Mouse (Mus musculus) limb, embryonic 14.5 days (tissue): ENCODE measurements around the gene Rsph6a. TPM values are rescaled to one million over a fixed set of nuclear protein-coding genes. Genes with fewer than 3 reads are reported as not detected.

Experiments
- ATAC-seq: fragments of 200-750 bp; cut with Nextera tagmentation; 2 replicates; pipeline ENCODE4 v1.8.0; 2017; ENCODE audit warnings: low read depth, moderate number of reproducible peaks, moderate TSS enrichment; ENCODE audit not compliant: low FRiP score
- DNase-seq: peaks from one replicate; pipeline ENCODE4 v3.0.0-alpha.2; 2015; ENCODE audit warnings: low spot score
- H3K27ac ChIP-seq: fragments of 300-500 bp; sonication (generic); replicated peaks from 2 replicates; pipeline ENCODE4 v1.5.1; 2014; ENCODE audit warnings: low read depth, mild to moderate bottlenecking, low read length, moderate library complexity, mixed read lengths
- H3K27me3 ChIP-seq: fragments of 300-500 bp; sonication (generic); 2 replicates; pipeline ENCODE4 v1.6.1; 2014; ENCODE audit warnings: low read length, mixed read lengths; ENCODE audit not compliant: control insufficient read depth, insufficient read depth
- H3K36me3 ChIP-seq: fragments of 300-500 bp; sonication (generic); 2 replicates; pipeline ENCODE4 v1.6.1; 2014; ENCODE audit warnings: mild to moderate bottlenecking, low read length, moderate library complexity, mixed read lengths; ENCODE audit not compliant: control insufficient read depth, insufficient read depth
- H3K4me1 ChIP-seq: fragments of 300-500 bp; sonication (generic); 2 replicates; pipeline ENCODE4 v1.6.1; 2014; ENCODE audit warnings: antibody characterized with exemption, low read length, mixed read lengths; ENCODE audit not compliant: control insufficient read depth, insufficient read depth
- H3K4me2 ChIP-seq: fragments of 300-500 bp; sonication (generic); replicated peaks from 2 replicates; pipeline ENCODE4 v1.6.1; 2014; ENCODE audit warnings: low read depth, mild to moderate bottlenecking, low read length, moderate library complexity; ENCODE audit not compliant: severe bottlenecking
- H3K4me3 ChIP-seq: fragments of 300-500 bp; sonication (generic); replicated peaks from 2 replicates; pipeline ENCODE4 v1.5.1; 2014; ENCODE audit warnings: low read length
- H3K9ac ChIP-seq: fragments of 300-500 bp; sonication (generic); 2 replicates; pipeline ENCODE4 v1.6.1; 2014; ENCODE audit warnings: mild to moderate bottlenecking, low read depth, low read length, moderate library complexity; ENCODE audit not compliant: severe bottlenecking
- H3K9me3 ChIP-seq: fragments of 300-500 bp; sonication (generic); 2 replicates; pipeline ENCODE4 v1.6.1; 2016; ENCODE audit warnings: low read length; ENCODE audit not compliant: control insufficient read depth
- POLR2A ChIP-seq: fragments of 200-500 bp; IDR thresholded peaks from 2 replicates; pipeline ENCODE4 v1.8.0; 2012; ENCODE audit warnings: inconsistent platforms, mild to moderate bottlenecking, moderate library complexity, borderline replicate concordance; ENCODE audit not compliant: insufficient read depth, insufficient read length; ENCODE audit errors: extremely low read depth
- WGBS: fragments of 180-500 bp; shearing (Covaris S2); extraction: QIAGEN DNeasy Blood & Tissue Kit; methylation state at CpG from one replicate; pipeline ENCODE4 v1.1.7; 2014; 5-methylcytosine and 5-hydroxymethylcytosine counted together
- polyA plus RNA-seq, 2 experiments: library from polyadenylated mRNA; depleted of rRNA in 1 of 2; stranded (reverse) in 1 of 2; unstranded in 1 of 2; fragments of >200 nt; fragmentation: Nextera tagmentation in 1 of 2; extraction: Ambion mirVana in 1 of 2; gene quantifications; 2 replicates each; pipeline versions ENCODE4 v1.2.1 to v1.2.3; 2012 to 2014

Rsph6a gene
- polyA plus RNA-seq, 2 experiments, result 0.04 TPM; not detected in 1

DNA sequence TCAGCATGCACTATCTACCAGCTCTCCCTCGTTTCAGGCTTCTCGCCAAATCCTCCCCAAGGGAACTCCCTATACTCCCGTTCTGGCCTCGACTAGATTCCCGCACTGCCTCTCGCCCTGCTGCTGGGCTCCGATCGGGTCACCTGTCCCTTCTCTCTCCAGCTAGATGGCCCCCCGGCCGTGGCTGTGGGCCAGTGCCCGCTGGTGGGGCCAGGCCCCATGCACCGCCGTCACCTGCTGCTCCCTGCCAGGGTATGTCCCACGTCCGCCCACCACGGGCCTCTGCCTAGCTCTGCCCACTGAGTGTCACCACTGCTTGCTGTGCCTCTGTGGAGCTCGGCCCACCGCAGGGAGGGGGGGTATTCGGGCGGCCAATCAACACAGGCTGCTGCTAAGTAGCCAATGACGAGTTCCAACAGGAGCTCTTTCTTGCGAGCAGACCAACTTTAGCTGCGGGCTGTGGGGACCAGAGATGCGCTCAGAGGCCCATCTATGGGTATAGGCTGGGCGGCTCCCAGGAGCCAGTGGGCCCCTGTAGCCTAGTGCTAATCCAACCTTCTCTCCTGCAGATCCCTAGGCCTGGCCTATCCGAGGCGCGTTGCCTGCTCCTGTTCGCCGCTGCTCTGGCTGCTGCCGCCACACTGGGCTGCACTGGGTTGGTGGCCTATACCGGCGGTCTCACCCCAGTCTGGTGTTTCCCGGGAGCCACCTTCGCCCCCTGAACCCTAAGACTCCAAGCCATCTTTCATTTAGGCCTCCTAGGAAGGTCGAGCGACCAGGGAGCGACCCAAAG lies 38.1 kb downstream of the Rsph6a start:
- WGBS, result 3% methylated on average over 37 of the region's 38 CpGs
- DNase-seq (peak; percentile 81), ATAC-seq (peak; percentile 31)
- peak overlapping the region; percentile 84 for H3K4me2 ChIP-seq
- H3K9ac ChIP-seq, result peak overlapping the region; percentile 54
- no peaks in the 10 kb centered on the region for H3K9me3 ChIP-seq
- no peak for TF ChIP-seq POLR2A
- H3K27me3 ChIP-seq, result no peaks in the 10 kb centered on the region
- peak overlapping the region; percentile 98 for H3K27ac ChIP-seq
- peak overlapping the region; percentile 79 for H3K4me3 ChIP-seq
- peaks cover 35% of the 10 kb centered on the region for H3K4me1 ChIP-seq
- peaks cover 39% of the 10 kb centered on the region for H3K36me3 ChIP-seq

DNA sequence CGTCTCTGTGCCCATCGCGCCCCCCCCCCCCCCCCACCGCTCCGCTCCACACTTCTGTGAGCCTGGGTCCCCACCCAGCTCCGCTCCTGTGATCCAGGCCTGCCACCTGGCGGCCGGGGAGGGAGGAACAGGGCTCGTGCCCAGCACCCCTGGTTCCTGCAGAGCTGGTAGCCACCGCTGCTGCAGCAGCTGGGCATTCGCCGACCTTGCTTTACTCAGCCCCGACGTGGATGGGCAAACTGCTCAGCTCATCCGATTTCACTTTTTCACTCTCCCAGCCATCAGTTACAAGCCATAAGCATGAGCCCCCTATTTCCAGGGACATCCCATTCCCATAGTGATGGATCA lies 38.7 kb downstream of the Rsph6a start:
- DNase-seq, result peak; percentile 72
- ATAC-seq, result peak; percentile 34
- H3K27me3 ChIP-seq, result no peaks in the 10 kb centered on the region
- no peak for TF ChIP-seq POLR2A
- peaks cover 38% of the 10 kb centered on the region for H3K36me3 ChIP-seq
- peak overlapping the region; percentile 79 for H3K4me3 ChIP-seq
- no peaks in the 10 kb centered on the region for H3K9me3 ChIP-seq
- H3K9ac ChIP-seq, result peak overlapping the region; percentile 54
- peak overlapping the region; percentile 84 for H3K4me2 ChIP-seq
- 0% methylated on average over 11 of the region's 15 CpGs for WGBS
- peak overlapping the region; percentile 98 for H3K27ac ChIP-seq
- H3K4me1 ChIP-seq, result peaks cover 37% of the 10 kb centered on the region

DNA sequence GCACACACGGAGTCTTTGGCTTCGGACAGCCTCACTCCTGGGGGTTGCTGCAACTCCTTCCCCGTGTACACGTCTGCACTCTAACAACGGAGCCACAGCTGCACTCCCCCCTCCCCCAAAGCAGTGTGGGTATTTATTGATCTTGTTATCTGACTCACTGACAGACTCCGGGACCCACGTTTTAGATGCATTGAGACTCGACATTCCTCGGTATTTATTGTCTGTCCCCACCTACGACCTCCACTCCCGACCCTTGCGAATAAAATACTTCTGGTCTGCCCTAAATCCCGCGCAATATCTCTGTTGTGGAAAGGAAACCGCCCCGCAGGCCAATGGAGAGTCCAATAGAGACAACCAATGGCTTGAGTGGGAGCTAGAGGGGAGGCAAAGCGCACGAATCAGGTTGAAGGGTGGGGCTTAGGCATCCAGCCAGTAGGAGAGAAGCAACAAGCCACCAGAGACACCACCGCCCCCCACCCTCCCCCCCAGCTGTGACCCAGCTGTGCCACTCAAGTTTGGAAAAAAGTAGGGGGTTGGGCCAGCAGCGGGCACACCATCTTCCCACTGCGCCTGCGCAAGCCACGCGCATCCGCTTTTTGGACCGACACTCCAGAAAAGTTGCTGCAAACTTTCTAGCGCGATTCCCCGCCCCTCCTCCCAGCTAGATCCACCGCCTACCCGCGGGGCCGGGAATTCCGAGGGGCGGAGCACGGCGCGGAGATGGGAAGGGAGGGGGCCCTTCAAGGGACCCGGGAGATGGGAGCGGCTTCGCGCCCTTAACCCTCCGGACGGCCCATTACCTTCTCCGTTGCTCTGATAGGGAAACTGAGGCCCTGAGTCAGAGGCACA lies 39.3 kb downstream of the Rsph6a start:
- peaks cover 37% of the 10 kb centered on the region for H3K4me1 ChIP-seq
- H3K27ac ChIP-seq, result peak overlapping the region; percentile 98
- peak; percentile 85 for ATAC-seq
- peak overlapping the region; percentile 84 for H3K4me2 ChIP-seq
- peak overlapping the region; percentile 94 for H3K9ac ChIP-seq
- H3K9me3 ChIP-seq, result no peaks in the 10 kb centered on the region
- DNase-seq, result peak; percentile 98
- no peaks in the 10 kb centered on the region for H3K27me3 ChIP-seq
- H3K4me3 ChIP-seq, result peak overlapping the region; percentile 79
- 1% methylated on average over 42 of the region's 45 CpGs for WGBS
- peak; percentile 85; the same call in 1 of the 2 replicates for TF ChIP-seq POLR2A
- peaks cover 38% of the 10 kb centered on the region for H3K36me3 ChIP-seq

DNA sequence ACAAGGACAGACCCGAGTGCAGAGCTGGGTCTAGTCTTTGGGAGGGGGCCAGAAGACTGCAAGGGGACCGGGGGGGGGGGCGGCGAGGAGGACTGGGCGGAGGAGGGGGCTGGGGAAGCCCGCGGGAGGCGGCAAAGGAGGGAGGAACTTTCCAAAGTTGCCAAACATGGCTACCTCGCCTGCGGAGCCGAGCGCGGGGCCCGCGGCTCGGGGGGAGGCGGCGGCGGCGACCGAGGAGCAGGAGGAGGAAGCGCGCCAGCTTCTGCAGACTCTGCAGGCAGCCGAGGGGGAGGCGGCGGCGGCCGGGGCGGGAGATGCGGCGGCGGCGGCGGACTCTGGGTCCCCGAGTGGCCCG lies 40.0 kb downstream of the Rsph6a start, which contains the start of gene Six5:
Gene Six5 (plus strand): TSS at position 124 of the 355 bp plus-strand sequence.
- peaks cover 37% of the 10 kb centered on the region for H3K4me1 ChIP-seq
- H3K36me3 ChIP-seq, result peaks cover 33% of the 10 kb centered on the region

More for the DNA sequence above, 40.0 kb downstream of the Rsph6a start, which contains the start of gene Six5:
- H3K4me2 ChIP-seq, result peak within 1 kb of the TSS; percentile 84
- no peak for ATAC-seq
- H3K9ac ChIP-seq, result peak within 1 kb of the TSS; percentile 94
- DNase-seq, result no peak
- peak within 1 kb of the TSS; percentile 98 for H3K27ac ChIP-seq
- H3K4me3 ChIP-seq, result peak within 1 kb of the TSS; percentile 79
- H3K27me3 ChIP-seq, result no peaks in the 10 kb centered on the region
- no peak for TF ChIP-seq POLR2A
- H3K9me3 ChIP-seq, result no peaks in the 10 kb centered on the region
- WGBS, result 0% methylated on average over 9 of the region's 36 CpGs
